Mouse (Mus musculus) kidney, embryonic 15.5 days (tissue): ENCODE measurements around the gene Def6. TPM values are rescaled to one million over a fixed set of nuclear protein-coding genes. Genes with fewer than 3 reads are reported as not detected.

Experiments
- ATAC-seq: fragments of 200-750 bp; cut with Nextera tagmentation; replicated peaks from 2 replicates; pipeline ENCODE4 v1.8.0; 2017; ENCODE audit warnings: moderate TSS enrichment; ENCODE audit not compliant: low FRiP score
- H3K27ac ChIP-seq: fragments of 300-500 bp; sonication (generic); 2 replicates; pipeline ENCODE4 v1.5.1; 2015; ENCODE audit warnings: mild to moderate bottlenecking, inconsistent platforms
- H3K27me3 ChIP-seq: fragments of 300-500 bp; sonication (generic); 2 replicates; pipeline ENCODE4 v1.6.1; 2015; ENCODE audit warnings: inconsistent platforms
- H3K36me3 ChIP-seq: fragments of 300-500 bp; sonication (generic); 2 replicates; pipeline ENCODE4 v1.6.1; 2015; ENCODE audit warnings: inconsistent platforms
- H3K4me1 ChIP-seq: fragments of 300-500 bp; sonication (generic); 2 replicates; pipeline ENCODE4 v1.6.1; 2015; ENCODE audit warnings: inconsistent platforms
- H3K4me2 ChIP-seq: fragments of 300-500 bp; sonication (generic); 2 replicates; pipeline ENCODE4 v1.6.1; 2015; ENCODE audit warnings: moderate library complexity, mild to moderate bottlenecking, inconsistent platforms
- H3K4me3 ChIP-seq: fragments of 300-500 bp; sonication (generic); replicated peaks from 2 replicates; pipeline ENCODE4 v1.5.1; 2015; ENCODE audit warnings: mild to moderate bottlenecking, inconsistent platforms
- H3K9ac ChIP-seq: fragments of 300-500 bp; sonication (generic); 2 replicates; pipeline ENCODE4 v1.6.1; 2015; ENCODE audit warnings: mild to moderate bottlenecking, inconsistent platforms
- H3K9me3 ChIP-seq: fragments of 300-500 bp; sonication (generic); replicated peaks from 2 replicates; pipeline ENCODE4 v1.6.1; 2016; ENCODE audit warnings: inconsistent platforms
- WGBS: fragments of 180-500 bp; shearing (Covaris S2); methylation state at CpG from one replicate; pipeline ENCODE4 v1.1.7; 2015; ENCODE audit warnings: mixed read lengths; 5-methylcytosine and 5-hydroxymethylcytosine counted together
- polyA plus RNA-seq: library from polyadenylated mRNA; unstranded; fragments of >200 nt; fragmentation: Nextera tagmentation; extraction: Ambion mirVana; gene quantifications from 2 replicates; pipeline ENCODE4 v1.2.1, GENCODE M21; 2015

Def6 gene
- polyA plus RNA-seq, 1 experiment from 2014 or later: 7.5 TPM

GRCm38 (mm10) chr17:28247613-28248012, 40.0 kb downstream of the Def6 start:
- 27% methylated on average over 6 of the region's 6 CpGs for whole genome bisulfite sequencing
- Histone ChIP-seq H3K9me3 (no peaks in the 10 kb centered on the region), H3K27ac (0 out of 2 replicates have a peak overlapping the region, but pooled peaks have one; percentile 54), H3K9ac (no peak overlapping the region), H3K27me3 (no peaks in the 10 kb centered on the region), H3K4me2 (no peak overlapping the region), H3K4me3 (no peak overlapping the region), H3K4me1 (peaks cover 46% of the 10 kb centered on the region), H3K36me3 (peaks cover 13% of the 10 kb centered on the region)
- no peak; the same call in 1 of the 2 replicates for ATAC-seq

GRCm38 (mm10) chr17:28249062-28249461, 41.5 kb downstream of the Def6 start:
- Histone ChIP-seq H3K4me1 (peaks cover 50% of the 10 kb centered on the region), H3K27me3 (no peaks in the 10 kb centered on the region), H3K36me3 (peaks cover 7% of the 10 kb centered on the region; the same call in 1 of the 2 replicates), H3K27ac (no peak overlapping the region), H3K9me3 (no peaks in the 10 kb centered on the region), H3K9ac (no peak overlapping the region), H3K4me3 (no peak overlapping the region), H3K4me2 (no peak overlapping the region)
- 78% methylated on average over 12 of the region's 12 CpGs for WGBS
- no peak for ATAC-seq

- H3K27ac ChIP-seq: 0 out of 2 replicates have a peak overlapping the region, but pooled peaks have one; percentile 37
- H3K4me2 ChIP-seq: no peak overlapping the region
- H3K36me3 ChIP-seq: peaks cover 7% of the 10 kb centered on the region; the same call in 1 of the 2 replicates
- peaks cover 58% of the 10 kb centered on the region for H3K4me1 ChIP-seq
- H3K9me3 ChIP-seq: no peaks in the 10 kb centered on the region
- no peak overlapping the region for H3K4me3 ChIP-seq
- no peak for ATAC-seq
- H3K27me3 ChIP-seq: no peaks in the 10 kb centered on the region
- no peak overlapping the region for H3K9ac ChIP-seq
- 78% methylated on average over 12 of the region's 12 CpGs for WGBS
Observed at GRCm38 (mm10) chr17:28251579-28252280, 44.2 kb downstream of the Def6 start.

GRCm38 (mm10) chr17:28252281-28252648, 44.7 kb downstream of the Def6 start:
- 81% methylated on average over 5 of the region's 5 CpGs for WGBS
- Histone ChIP-seq H3K4me2 (no peak overlapping the region), H3K9me3 (no peaks in the 10 kb centered on the region), H3K36me3 (peaks cover 7% of the 10 kb centered on the region; the same call in 1 of the 2 replicates), H3K27ac (0 out of 2 replicates have a peak overlapping the region, but pooled peaks have one; percentile 9), H3K27me3 (no peaks in the 10 kb centered on the region), H3K4me1 (peaks cover 58% of the 10 kb centered on the region), H3K4me3 (no peak overlapping the region), H3K9ac (no peak overlapping the region)
- no peak for ATAC-seq

- WGBS: 58% methylated on average over 7 of the region's 7 CpGs
- no peak overlapping the region for H3K27ac ChIP-seq
- peaks cover 7% of the 10 kb centered on the region; the same call in 1 of the 2 replicates for H3K36me3 ChIP-seq
- no peaks in the 10 kb centered on the region for H3K27me3 ChIP-seq
- no peak; the same call in 1 of the 2 replicates for ATAC-seq
- H3K4me3 ChIP-seq: no peak overlapping the region
- no peaks in the 10 kb centered on the region for H3K9me3 ChIP-seq
- H3K4me2 ChIP-seq: no peak overlapping the region
- peaks cover 57% of the 10 kb centered on the region for H3K4me1 ChIP-seq
- H3K9ac ChIP-seq: no peak overlapping the region
Observed at GRCm38 (mm10) chr17:28253216-28253615, 45.6 kb downstream of the Def6 start.

- peaks cover 7% of the 10 kb centered on the region; the same call in 1 of the 2 replicates for H3K36me3 ChIP-seq
- H3K4me3 ChIP-seq: no peak overlapping the region
- no peak for ATAC-seq
- H3K9me3 ChIP-seq: no peaks in the 10 kb centered on the region
- H3K4me2 ChIP-seq: no peak overlapping the region
- peak overlapping the region; percentile 59; the same call in 1 of the 2 replicates for H3K27ac ChIP-seq
- no peak overlapping the region for H3K9ac ChIP-seq
- H3K4me1 ChIP-seq: peaks cover 61% of the 10 kb centered on the region
- WGBS: 22% methylated on average over 4 of the region's 4 CpGs
- no peaks in the 10 kb centered on the region for H3K27me3 ChIP-seq
Observed at GRCm38 (mm10) chr17:28254804-28255203, 47.2 kb downstream of the Def6 start.

GRCm38 (mm10) chr17:28255651-28256050, 48.1 kb downstream of the Def6 start:
- H3K9me3 ChIP-seq: no peaks in the 10 kb centered on the region
- peak overlapping the region; percentile 82 for H3K27ac ChIP-seq
- peaks cover 7% of the 10 kb centered on the region; the same call in 1 of the 2 replicates for H3K36me3 ChIP-seq
- H3K27me3 ChIP-seq: no peaks in the 10 kb centered on the region
- 24% methylated on average over 5 of the region's 5 CpGs for WGBS
- H3K9ac ChIP-seq: peak overlapping the region; percentile 23; the same call in 1 of the 2 replicates
- peaks cover 63% of the 10 kb centered on the region for H3K4me1 ChIP-seq
- H3K4me2 ChIP-seq: no peak overlapping the region
- no peak for ATAC-seq
- H3K4me3 ChIP-seq: no peak overlapping the region

GRCm38 (mm10) chr17:28256651-28257328, 49.2 kb downstream of the Def6 start:
- peak overlapping the region; percentile 82 for H3K27ac ChIP-seq
- H3K9me3 ChIP-seq: no peaks in the 10 kb centered on the region
- ATAC-seq: peak; percentile 55
- peaks cover 68% of the 10 kb centered on the region for H3K4me1 ChIP-seq
- H3K4me3 ChIP-seq: no peak overlapping the region
- no peaks in the 10 kb centered on the region for H3K36me3 ChIP-seq
- no peaks in the 10 kb centered on the region for H3K27me3 ChIP-seq
- peak overlapping the region; percentile 18; the same call in 1 of the 2 replicates for H3K4me2 ChIP-seq
- WGBS: 44% methylated on average over 13 of the region's 13 CpGs
- peak overlapping the region; percentile 21; the same call in 1 of the 2 replicates for H3K9ac ChIP-seq

GRCm38 (mm10) chr17:28258325-28258724, 50.7 kb downstream of the Def6 start:
- H3K4me2 ChIP-seq: no peak overlapping the region
- H3K4me3 ChIP-seq: no peak overlapping the region
- 88% methylated on average over 9 of the region's 9 CpGs for WGBS
- no peak for ATAC-seq
- no peaks in the 10 kb centered on the region for H3K36me3 ChIP-seq
- H3K9me3 ChIP-seq: no peaks in the 10 kb centered on the region
- no peak overlapping the region for H3K9ac ChIP-seq
- H3K27me3 ChIP-seq: no peaks in the 10 kb centered on the region
- H3K4me1 ChIP-seq: peaks cover 62% of the 10 kb centered on the region
- H3K27ac ChIP-seq: no peak overlapping the region

GRCm38 (mm10) chr17:28259890-28260542, 52.4 kb downstream of the Def6 start:
- no peak overlapping the region for H3K4me2 ChIP-seq
- WGBS: 77% methylated on average over 16 of the region's 16 CpGs
- no peak overlapping the region for H3K9ac ChIP-seq
- H3K36me3 ChIP-seq: no peaks in the 10 kb centered on the region
- H3K9me3 ChIP-seq: no peaks in the 10 kb centered on the region
- no peak for ATAC-seq
- no peaks in the 10 kb centered on the region for H3K27me3 ChIP-seq
- peaks cover 70% of the 10 kb centered on the region for H3K4me1 ChIP-seq
- H3K4me3 ChIP-seq: no peak overlapping the region
- no peak overlapping the region for H3K27ac ChIP-seq

- Histone ChIP-seq H3K4me2 (no peak overlapping the region), H3K4me1 (peaks cover 70% of the 10 kb centered on the region), H3K36me3 (no peaks in the 10 kb centered on the region), H3K9me3 (no peaks in the 10 kb centered on the region), H3K4me3 (no peak overlapping the region), H3K27me3 (no peaks in the 10 kb centered on the region), H3K27ac (no peak overlapping the region; the same call in 1 of the 2 replicates), H3K9ac (no peak overlapping the region)
- ATAC-seq: no peak
- 88% methylated on average over 9 of the region's 9 CpGs for WGBS
Observed at GRCm38 (mm10) chr17:28260543-28260909, 52.9 kb downstream of the Def6 start.

GRCm38 (mm10) chr17:28261795-28262194, 54.2 kb downstream of the Def6 start:
- H3K4me1 ChIP-seq: peaks cover 64% of the 10 kb centered on the region
- peak overlapping the region; percentile 3; the same call in 1 of the 2 replicates for H3K27ac ChIP-seq
- no peaks in the 10 kb centered on the region for H3K9me3 ChIP-seq
- no peak overlapping the region for H3K9ac ChIP-seq
- no peak overlapping the region for H3K4me2 ChIP-seq
- H3K36me3 ChIP-seq: no peaks in the 10 kb centered on the region
- no peaks in the 10 kb centered on the region for H3K27me3 ChIP-seq
- ATAC-seq: no peak
- H3K4me3 ChIP-seq: no peak overlapping the region
- WGBS: 62% methylated on average over 11 of the region's 11 CpGs
